Mouse (Mus musculus) liver, postnatal 0 days (tissue): Measurements from ENCODE around the gene Ncor2.

Experiments
- CTCF ChIP-seq: sonication (generic); IDR thresholded peaks from 2 replicates; pipeline ENCODE4 v1.5.1; 2016; ENCODE audit warnings: antibody characterized with exemption, low read depth
- EP300 ChIP-seq: IDR thresholded peaks from 2 replicates; pipeline ENCODE4 v1.6.1; 2016; ENCODE audit warnings: antibody characterized with exemption, low read depth, mild to moderate bottlenecking

DNA sequence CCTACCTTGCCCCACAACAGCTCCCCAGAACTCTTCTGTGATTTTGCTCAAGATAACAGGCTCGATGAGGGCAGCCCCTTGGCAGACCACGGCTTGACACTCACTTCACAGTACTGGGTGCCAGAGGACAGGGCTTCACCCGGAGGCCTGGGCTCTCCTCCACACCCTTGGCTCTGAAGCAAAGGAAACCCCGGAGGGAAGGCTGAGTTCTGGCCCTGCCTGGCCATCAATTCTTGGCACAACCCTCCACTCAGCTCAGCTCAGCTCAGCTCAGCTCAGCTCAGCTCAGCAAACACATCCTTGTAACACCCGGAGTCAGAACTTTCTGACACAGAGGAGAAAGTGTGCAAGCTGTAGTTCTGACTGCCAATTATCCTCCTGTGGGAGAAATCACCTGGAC, 30.3 kb downstream of the Ncor2 start:
- TF ChIP-seq EP300, result no peak
- no peak for TF ChIP-seq CTCF
